Mouse (Mus musculus): ENCODE data around the gene Zfp874a. TPM values are rescaled to one million over a fixed set of nuclear protein-coding genes. Genes with fewer than 3 reads are reported as not detected.

Gene Zfp874a
- polyA plus RNA-seq (2015; fragmentation: Nextera tagmentation; extraction: Ambion mirVana): 7.3 and 7.7 TPM in 2 replicates

DNA sequence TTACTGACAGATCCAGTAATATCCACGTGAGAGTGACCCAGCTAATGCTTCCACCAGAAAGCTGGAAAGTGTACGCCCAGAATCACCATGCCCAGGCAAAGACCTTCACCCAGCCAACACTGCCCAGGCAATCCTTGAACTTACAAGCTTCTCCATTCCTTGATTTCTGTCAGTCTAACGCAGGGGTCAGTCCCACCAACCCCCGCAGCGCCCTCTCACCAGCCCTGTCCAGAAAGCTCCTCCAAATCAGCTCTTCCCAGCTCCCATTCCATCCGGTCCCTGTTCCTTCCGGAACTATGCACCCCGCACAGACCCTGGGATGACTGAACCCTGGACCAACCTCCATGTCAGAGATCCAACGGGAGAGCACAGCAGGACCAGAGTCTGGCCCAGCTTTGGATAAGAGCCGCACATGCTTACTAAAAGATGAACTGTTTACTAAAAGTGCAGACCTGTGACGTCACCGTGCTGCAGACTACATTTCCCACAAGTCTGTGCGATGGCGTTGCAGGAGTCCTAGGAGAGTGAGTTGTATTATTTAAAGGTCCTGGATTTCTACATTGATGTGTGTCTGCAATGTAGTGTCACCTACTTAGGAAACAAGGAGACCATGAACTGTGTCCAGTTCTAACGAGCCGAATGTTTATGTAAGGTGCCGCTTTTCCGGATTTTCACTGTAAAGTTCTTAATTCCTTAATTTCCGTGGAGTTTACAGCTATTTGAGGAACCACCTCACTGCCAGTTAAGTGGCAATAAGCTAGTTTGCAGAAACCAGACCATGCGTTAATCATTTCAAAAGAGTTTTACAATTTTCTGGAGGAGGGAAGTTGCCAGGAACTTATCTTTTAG is at the start of gene Zfp874a:
Zfp874a (minus strand) TSS at position 453 of the 849 bp plus-strand sequence.
- Histone ChIP-seq H3K27ac (ENCODE audit: low read length) (peak within 1 kb of the TSS; percentile 72), H3K9me3 (replicated peaks; ENCODE audit: control insufficient read depth, low read length) (no peaks in the 10 kb centered on the region), H3K9ac (ENCODE audit: low read depth, low read length) (peak within 1 kb of the TSS; percentile 70), H3K4me1 (ENCODE audit: control insufficient read depth, low read depth, low read length) (no peaks in the 10 kb centered on the region; the same call in 1 of the 2 replicates), H3K27me3 (ENCODE audit: control insufficient read depth, insufficient read depth, low read depth, low read length) (no peaks in the 10 kb centered on the region), H3K4me2 (ENCODE audit: low read depth, low read length) (peak within 1 kb of the TSS; percentile 68), H3K4me3 (ENCODE audit: low read depth, low read length) (peak within 1 kb of the TSS; percentile 73), H3K36me3 (ENCODE audit: control insufficient read depth, insufficient read depth) (peaks cover 3% of the 10 kb centered on the region; the same call in 1 of the 2 replicates)
- WGBS (ENCODE audit: insufficient replicate concordance): 2% methylated on average over 20 of the region's 20 CpGs
- ATAC-seq (ENCODE audit: low read depth): peak; percentile 97

DNA sequence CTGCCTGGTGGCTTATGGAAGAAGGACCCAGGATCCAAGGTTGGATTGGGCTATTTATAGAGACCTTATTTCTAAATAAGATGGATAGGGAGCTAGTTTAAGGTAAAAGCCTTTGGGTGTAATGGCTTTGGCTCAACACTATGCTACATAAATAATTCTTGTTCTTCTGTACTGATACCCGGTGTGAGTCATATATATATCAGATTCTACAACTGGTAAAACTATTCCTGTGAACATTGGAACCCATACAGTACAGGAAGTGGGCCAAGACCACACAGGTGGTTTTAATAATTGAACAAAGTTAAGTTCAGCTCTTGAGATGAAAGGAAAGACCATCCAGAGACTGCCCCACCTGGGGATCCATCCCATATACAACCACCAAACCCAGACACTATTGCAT is 49.5 kb upstream of the Zfp874a start:
- no peak for ATAC-seq (ENCODE audit: low read depth)
- Histone ChIP-seq H3K4me1 (ENCODE audit: control insufficient read depth, low read depth, low read length) (peaks cover 9% of the 10 kb centered on the region; the same call in 1 of the 2 replicates), H3K9ac (ENCODE audit: low read depth, low read length) (no peak overlapping the region), H3K36me3 (ENCODE audit: control insufficient read depth, insufficient read depth) (no peaks in the 10 kb centered on the region), H3K27me3 (ENCODE audit: control insufficient read depth, insufficient read depth, low read depth, low read length) (no peaks in the 10 kb centered on the region), H3K9me3 (replicated peaks; ENCODE audit: control insufficient read depth, low read length) (no peaks in the 10 kb centered on the region), H3K4me3 (ENCODE audit: low read depth, low read length) (no peak overlapping the region; the same call in 1 of the 2 replicates), H3K4me2 (ENCODE audit: low read depth, low read length) (no peak overlapping the region), H3K27ac (ENCODE audit: low read length) (no peak overlapping the region)
- 73% methylated on average over 1 of the region's 1 CpGs for WGBS (ENCODE audit: insufficient replicate concordance)

DNA sequence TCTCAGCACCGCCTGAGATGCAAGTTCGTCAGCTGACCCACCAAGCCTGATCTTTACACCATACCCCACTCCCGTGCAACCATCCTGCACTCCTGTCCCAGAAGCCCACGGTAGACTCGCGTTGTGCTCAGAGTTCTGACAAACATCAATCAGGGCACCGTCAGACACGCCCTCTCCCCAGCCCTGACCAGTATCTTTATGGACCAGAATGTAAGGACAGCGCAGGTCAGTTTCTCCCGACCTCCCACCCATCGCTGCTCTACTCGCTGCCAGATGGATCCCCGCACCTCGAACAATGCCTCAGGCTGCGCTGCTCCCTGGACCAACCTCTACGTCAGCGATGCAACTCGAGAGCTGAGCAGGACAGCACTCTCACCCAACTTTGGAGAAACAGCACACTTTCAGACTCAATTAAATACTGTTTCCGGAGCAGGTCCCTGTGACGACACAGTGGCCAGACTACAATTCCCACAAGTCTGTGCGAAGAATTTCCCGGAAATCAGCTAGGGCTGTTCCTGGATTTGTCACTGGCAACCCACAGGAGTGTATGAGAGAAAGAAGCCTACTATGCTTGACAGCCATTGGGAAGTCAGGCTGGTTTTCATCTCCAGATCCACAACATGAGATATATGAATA is 48.8 kb upstream of the Zfp874a start, which contains the start of gene Zfp58:
Zfp58 (minus strand) TSS at position 472 of the 636 bp plus-strand sequence.
- Histone ChIP-seq H3K27me3 (ENCODE audit: control insufficient read depth, insufficient read depth, low read depth, low read length) (no peaks in the 10 kb centered on the region), H3K4me1 (ENCODE audit: control insufficient read depth, low read depth, low read length) (peaks cover 9% of the 10 kb centered on the region; the same call in 1 of the 2 replicates), H3K36me3 (ENCODE audit: control insufficient read depth, insufficient read depth) (no peaks in the 10 kb centered on the region), H3K27ac (ENCODE audit: low read length) (peak within 1 kb of the TSS; percentile 57), H3K9ac (ENCODE audit: low read depth, low read length) (peak within 1 kb of the TSS; percentile 69), H3K4me3 (ENCODE audit: low read depth, low read length) (peak within 1 kb of the TSS; percentile 79), H3K4me2 (ENCODE audit: low read depth, low read length) (peak within 1 kb of the TSS; percentile 84), H3K9me3 (replicated peaks; ENCODE audit: control insufficient read depth, low read length) (no peaks in the 10 kb centered on the region)
- ATAC-seq (ENCODE audit: low read depth): peak; percentile 86
- WGBS (ENCODE audit: insufficient replicate concordance): under 1% methylated on average over 22 of the region's 22 CpGs

DNA sequence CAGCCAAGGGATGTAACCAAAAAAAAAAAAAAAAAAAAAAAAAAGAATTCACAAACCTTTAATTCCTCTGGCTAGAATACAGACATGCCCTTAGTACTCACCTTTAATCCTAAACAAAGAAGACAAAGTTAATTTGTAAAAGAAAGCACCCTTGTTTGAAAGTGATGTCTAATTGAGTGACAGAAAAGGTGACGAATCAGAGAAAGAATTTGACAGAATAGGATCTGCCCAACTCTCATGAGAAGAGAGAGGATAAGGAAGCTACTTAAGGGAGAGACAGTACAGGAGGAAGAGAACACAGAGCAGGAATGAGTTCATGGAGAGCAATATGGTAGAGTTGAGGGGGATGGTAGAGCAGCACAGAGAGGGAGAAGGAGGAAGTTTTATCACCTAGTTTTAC is 44.2 kb upstream of the Zfp874a start:
- H3K9ac ChIP-seq (ENCODE audit: low read depth, low read length): no peak overlapping the region
- peaks cover 27% of the 10 kb centered on the region for H3K36me3 ChIP-seq (ENCODE audit: control insufficient read depth, insufficient read depth)
- no peak for ATAC-seq (ENCODE audit: low read depth)
- H3K27me3 ChIP-seq (ENCODE audit: control insufficient read depth, insufficient read depth, low read depth, low read length): no peaks in the 10 kb centered on the region
- WGBS (ENCODE audit: insufficient replicate concordance): 58% methylated on average over 1 of the region's 1 CpGs
- H3K4me2 ChIP-seq (ENCODE audit: low read depth, low read length): no peak overlapping the region
- no peak overlapping the region for H3K4me3 ChIP-seq (ENCODE audit: low read depth, low read length)
- no peaks in the 10 kb centered on the region for H3K9me3 ChIP-seq (replicated peaks; ENCODE audit: control insufficient read depth, low read length)
- H3K4me1 ChIP-seq (ENCODE audit: control insufficient read depth, low read depth, low read length): peaks cover 9% of the 10 kb centered on the region; the same call in 1 of the 2 replicates
- H3K27ac ChIP-seq (ENCODE audit: low read length): no peak overlapping the region

DNA sequence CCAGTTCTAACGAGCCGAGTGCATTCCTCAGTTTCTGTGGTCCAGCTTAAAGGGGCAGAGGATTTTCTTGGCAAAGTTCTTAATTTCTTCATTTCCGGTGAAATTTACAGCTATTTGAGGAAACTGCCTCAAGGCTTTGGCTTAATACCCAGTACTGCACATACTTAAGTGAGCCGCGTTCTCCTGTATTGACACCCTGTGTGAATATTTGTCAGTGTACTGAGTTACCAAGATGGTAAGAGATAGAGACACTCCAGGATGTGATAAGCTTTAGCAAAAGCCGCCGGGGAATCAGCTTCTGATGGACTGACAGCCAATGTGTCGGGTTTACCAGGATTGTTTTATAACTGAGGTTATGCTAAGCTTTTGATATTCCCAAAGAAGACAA is 33.0 kb upstream of the Zfp874a start:
- Histone ChIP-seq H3K36me3 (ENCODE audit: control insufficient read depth, insufficient read depth) (no peaks in the 10 kb centered on the region), H3K4me3 (ENCODE audit: low read depth, low read length) (peak overlapping the region; percentile 78), H3K27me3 (ENCODE audit: control insufficient read depth, insufficient read depth, low read depth, low read length) (no peaks in the 10 kb centered on the region), H3K4me1 (ENCODE audit: control insufficient read depth, low read depth, low read length) (peaks cover 8% of the 10 kb centered on the region), H3K9me3 (replicated peaks; ENCODE audit: control insufficient read depth, low read length) (no peaks in the 10 kb centered on the region), H3K4me2 (ENCODE audit: low read depth, low read length) (peak overlapping the region; percentile 84), H3K27ac (ENCODE audit: low read length) (peak overlapping the region; percentile 25; the same call in 1 of the 2 replicates), H3K9ac (ENCODE audit: low read depth, low read length) (peak overlapping the region; percentile 54)
- no peak for ATAC-seq (ENCODE audit: low read depth)
- 23% methylated on average over 8 of the region's 8 CpGs for WGBS (ENCODE audit: insufficient replicate concordance)

DNA sequence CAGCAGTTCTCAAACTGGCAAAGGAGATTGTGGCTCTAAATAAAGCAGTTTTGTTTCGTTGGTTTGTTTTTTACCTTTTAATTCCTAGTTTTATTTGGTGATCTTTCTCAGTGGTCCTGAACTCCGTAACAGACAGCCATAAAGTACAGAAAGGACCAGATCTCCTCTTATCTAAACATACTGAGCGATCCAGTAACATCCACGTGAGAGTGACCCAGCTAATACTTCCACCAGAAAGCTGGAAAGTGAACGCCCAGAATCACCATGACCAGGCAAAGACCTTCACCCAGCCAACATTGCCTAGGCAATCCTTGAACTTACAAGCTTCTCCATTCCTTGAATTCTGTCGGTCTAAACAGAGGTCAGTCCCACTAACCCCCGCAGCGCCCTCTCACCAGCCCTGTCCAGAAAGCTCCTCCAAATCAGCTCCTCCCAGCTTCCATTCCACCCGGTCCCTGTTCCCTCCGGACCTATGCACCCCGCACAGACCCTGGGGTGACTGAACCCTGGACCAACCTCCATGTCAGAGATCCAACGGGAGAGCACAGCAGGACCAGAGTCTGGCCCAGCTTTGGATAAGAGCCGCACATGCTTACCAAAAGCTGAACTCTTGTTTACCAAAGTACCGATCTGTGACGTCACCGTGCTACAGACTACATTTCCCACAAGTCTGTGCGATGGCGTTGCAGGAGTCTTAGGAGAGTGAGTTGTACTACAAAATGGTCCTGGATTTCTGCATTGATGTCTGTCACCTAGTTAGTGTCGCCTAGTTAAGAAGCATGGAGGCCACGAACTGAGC is 32.4 kb upstream of the Zfp874a start, which contains the start of gene Zfp874b:
Zfp874b (minus strand) TSS at position 634 of the 799 bp plus-strand sequence.
- Histone ChIP-seq H3K36me3 (ENCODE audit: control insufficient read depth, insufficient read depth) (no peaks in the 10 kb centered on the region), H3K9ac (ENCODE audit: low read depth, low read length) (peak within 1 kb of the TSS; percentile 83), H3K4me1 (ENCODE audit: control insufficient read depth, low read depth, low read length) (peaks cover 8% of the 10 kb centered on the region), H3K4me3 (ENCODE audit: low read depth, low read length) (peak within 1 kb of the TSS; percentile 78), H3K27me3 (ENCODE audit: control insufficient read depth, insufficient read depth, low read depth, low read length) (no peaks in the 10 kb centered on the region), H3K27ac (ENCODE audit: low read length) (peak within 1 kb of the TSS; percentile 90), H3K4me2 (ENCODE audit: low read depth, low read length) (peak within 1 kb of the TSS; percentile 84), H3K9me3 (replicated peaks; ENCODE audit: control insufficient read depth, low read length) (no peaks in the 10 kb centered on the region)
- ATAC-seq (ENCODE audit: low read depth): peak; percentile 91
- WGBS (ENCODE audit: insufficient replicate concordance): 3% methylated on average over 20 of the region's 20 CpGs

DNA sequence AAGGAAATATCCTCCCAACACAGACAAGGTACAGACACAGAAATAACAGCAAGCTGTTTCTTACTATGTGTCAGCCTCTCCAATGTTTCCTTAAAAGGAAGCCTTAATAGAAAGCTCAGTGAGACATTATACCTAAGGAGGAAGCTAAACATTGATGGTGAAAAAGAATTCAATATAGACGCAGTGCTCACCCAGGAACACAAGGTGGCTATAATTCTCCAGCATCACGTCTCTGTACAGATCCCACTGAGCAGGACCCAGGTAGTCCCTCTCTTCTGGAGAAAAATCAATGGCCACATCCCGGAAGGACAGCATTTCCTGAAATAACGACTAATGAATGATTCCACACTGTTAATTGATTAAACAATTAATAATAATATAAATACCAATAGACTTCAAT is 30.1 kb upstream of the Zfp874a start:
- peaks cover 8% of the 10 kb centered on the region for H3K4me1 ChIP-seq (ENCODE audit: control insufficient read depth, low read depth, low read length)
- H3K9me3 ChIP-seq (replicated peaks; ENCODE audit: control insufficient read depth, low read length): no peaks in the 10 kb centered on the region
- 53% methylated on average over 4 of the region's 4 CpGs for WGBS (ENCODE audit: insufficient replicate concordance)
- H3K4me3 ChIP-seq (ENCODE audit: low read depth, low read length): no peak overlapping the region
- no peak for ATAC-seq (ENCODE audit: low read depth)
- H3K27ac ChIP-seq (ENCODE audit: low read length): no peak overlapping the region
- H3K27me3 ChIP-seq (ENCODE audit: control insufficient read depth, insufficient read depth, low read depth, low read length): no peaks in the 10 kb centered on the region
- H3K9ac ChIP-seq (ENCODE audit: low read depth, low read length): no peak overlapping the region
- H3K4me2 ChIP-seq (ENCODE audit: low read depth, low read length): no peak overlapping the region
- H3K36me3 ChIP-seq (ENCODE audit: control insufficient read depth, insufficient read depth): peaks cover 2% of the 10 kb centered on the region; the same call in 1 of the 2 replicates

DNA sequence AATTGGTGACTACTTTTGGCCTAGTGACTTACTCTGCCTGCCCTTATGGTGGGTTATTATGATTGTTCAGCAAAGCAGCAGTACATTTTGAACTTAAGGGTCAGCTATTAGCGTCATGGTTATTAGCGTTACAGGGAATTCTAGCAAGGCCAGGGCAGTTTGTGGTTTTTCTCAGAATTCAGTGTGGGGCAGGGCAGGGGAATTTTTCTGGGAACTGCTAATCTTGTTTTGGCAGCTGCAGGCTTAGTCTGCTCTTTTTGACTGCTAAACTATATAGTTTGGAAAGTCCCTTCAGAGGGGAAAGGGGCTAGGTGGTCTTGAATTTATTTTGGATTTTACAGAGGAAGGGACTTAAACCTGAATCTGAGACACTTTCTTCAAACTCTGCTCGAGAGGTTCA is 17.9 kb upstream of the Zfp874a start:
- no peak for ATAC-seq (ENCODE audit: low read depth)
- no peaks in the 10 kb centered on the region for H3K4me1 ChIP-seq (ENCODE audit: control insufficient read depth, low read depth, low read length)
- 60% methylated on average over 3 of the region's 3 CpGs for WGBS (ENCODE audit: insufficient replicate concordance)

More for the DNA sequence above, 17.9 kb upstream of the Zfp874a start:
- Histone ChIP-seq H3K4me2 (ENCODE audit: low read depth, low read length) (no peak overlapping the region), H3K9ac (ENCODE audit: low read depth, low read length) (no peak overlapping the region), H3K36me3 (ENCODE audit: control insufficient read depth, insufficient read depth) (peaks cover 6% of the 10 kb centered on the region), H3K9me3 (replicated peaks; ENCODE audit: control insufficient read depth, low read length) (no peaks in the 10 kb centered on the region), H3K27me3 (ENCODE audit: control insufficient read depth, insufficient read depth, low read depth, low read length) (no peaks in the 10 kb centered on the region), H3K4me3 (ENCODE audit: low read depth, low read length) (no peak overlapping the region), H3K27ac (ENCODE audit: low read length) (no peak overlapping the region)
